Mouse (Mus musculus) myocyte (in vitro differentiated cells): ENCODE measurements around the gene Golga5.

Source experiments
- E2F4 ChIP-seq: IDR thresholded peaks from one replicate; pipeline ENCODE4 v1.6.1; 2011; ENCODE audit warnings: mild to moderate bottlenecking, control low read depth, moderate library complexity; ENCODE audit not compliant: insufficient read depth
- MYOD1 ChIP-seq, 3 experiments: IDR thresholded peaks; one replicate each; pipeline ENCODE4 v1.6.1; 2011; ENCODE audit warnings: control low read depth in 2 of 3, low read depth in 2 of 3, mild to moderate bottlenecking in 2 of 3, moderate library complexity in 1 of 3; ENCODE audit not compliant: insufficient read length in 2 of 3, control insufficient read depth in 1 of 3
- POLR2A ChIP-seq: IDR thresholded peaks from one replicate; pipeline ENCODE4 v1.6.1; 2011; ENCODE audit warnings: low read depth, mild to moderate bottlenecking, control low read depth, moderate library complexity; ENCODE audit not compliant: insufficient read length
- USF1 ChIP-seq: IDR thresholded peaks from one replicate; pipeline ENCODE4 v1.6.1; 2011; ENCODE audit warnings: low read depth, mild to moderate bottlenecking, control low read depth, moderate library complexity

- no peak for TF ChIP-seq POLR2A
- TF ChIP-seq MYOD1 (IDR thresholded peaks at IDR 0.05; ENCODE audit: control insufficient read depth in 1 of 3, insufficient read length in 2 of 3, low read depth in 2 of 3) = no peak
- no peak for TF ChIP-seq USF1
- no peak for TF ChIP-seq E2F4
These were observed 33.1 kb downstream of the Golga5 start for GRCm38 (mm10) chr12:102501848-102502595.
